Mouse (Mus musculus) brain, adult 10 weeks (tissue): ENCODE results near the gene Tmprss11f. TPM values are rescaled to one million over a fixed set of nuclear protein-coding genes. Genes with fewer than 3 reads are reported as not detected.

ENCODE experiments used
- polyA plus RNA-seq: library from polyadenylated mRNA; stranded (reverse); fragments of 350-450 nt; fragmentation: Illumina TruSeq; extraction: RNeasy Lipid Tissue Mini Kit (QIAGEN cat#74804); gene quantifications from one replicate; pipeline ENCODE4 v1.2.3, GENCODE M21; 2015; ENCODE audit warnings: low read depth, low replicate concordance

The Tmprss11f gene
- not detected for polyA plus RNA-seq

DNA sequence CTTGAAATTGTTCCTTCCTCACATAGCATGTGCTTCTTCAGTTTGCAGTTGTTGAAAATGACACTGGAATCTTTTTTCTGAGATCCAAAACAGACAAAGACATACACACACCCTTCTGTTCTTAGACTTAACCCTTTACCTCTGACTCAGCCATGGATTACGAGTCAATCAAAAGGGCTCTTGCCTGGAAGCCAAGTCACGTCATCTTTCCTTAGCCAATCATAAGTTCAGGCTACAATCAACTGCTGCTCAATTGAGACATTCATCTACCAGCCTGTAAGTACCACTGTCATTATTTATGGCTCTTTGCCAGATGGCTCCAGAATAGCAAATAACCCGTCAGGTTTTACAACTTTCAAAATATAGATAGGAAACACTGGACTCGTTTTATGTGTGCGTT, at the start of gene Tmprss11f:
TSS of gene Tmprss11f (minus strand) at position 101 of the 400 bp plus-strand sequence.

DNA sequence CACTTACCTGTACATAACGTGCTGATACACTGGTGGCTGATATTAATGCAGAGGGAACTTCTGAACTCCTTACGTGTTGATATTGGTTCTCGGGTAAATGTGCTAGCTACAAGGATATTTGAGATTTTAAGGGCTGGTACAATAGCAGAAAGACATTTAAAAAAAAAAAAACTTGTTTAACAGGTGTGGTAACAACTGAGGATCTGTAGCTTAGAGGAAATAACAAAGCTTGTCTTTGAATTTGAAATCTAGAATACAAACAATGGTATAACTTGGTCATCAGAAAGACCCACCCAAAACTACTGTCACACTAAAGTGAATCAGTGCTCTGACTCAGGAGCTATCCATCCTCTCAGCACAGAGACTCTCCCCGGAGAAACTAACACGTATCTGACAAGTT, 44.0 kb upstream of the Tmprss11f start, which contains the start of gene Tmprss11b:
TSS of gene Tmprss11b (minus strand) at position 101 of the 400 bp plus-strand sequence.

DNA sequence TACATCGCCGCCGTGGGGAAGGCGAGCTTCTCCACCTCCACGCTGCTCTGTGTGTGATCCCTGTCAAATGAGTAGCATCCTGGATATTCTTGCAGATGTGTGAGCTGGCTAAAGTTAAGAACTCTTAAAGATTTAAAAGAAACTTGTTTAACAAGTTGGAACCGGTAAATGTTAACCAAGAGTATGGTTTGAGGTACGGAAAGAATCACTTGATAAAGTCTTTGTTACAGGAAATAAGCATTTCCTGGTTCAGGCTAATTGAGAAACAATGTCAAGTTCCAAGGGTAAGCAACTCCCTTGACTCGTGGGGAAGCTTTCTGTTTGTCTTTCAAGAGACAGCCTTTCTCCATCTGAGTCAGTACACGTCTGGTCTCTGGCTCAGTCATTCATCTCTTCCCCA, 113.7 kb downstream of the Tmprss11f start, which contains the start of gene Tmprss11g:
TSS of gene Tmprss11g (minus strand) at position 101 of the 400 bp plus-strand sequence.

Other genes with a start within 250 kb of the Tmprss11f start
- 0.27 TPM for gene Tmprss11a, start 163.4 kb downstream of the Tmprss11f start, polyA plus RNA-seq
- not detected for gene Tmprss11g, start 113.8 kb downstream of the Tmprss11f start, polyA plus RNA-seq
- not detected for gene Tmprss11b, start 43.9 kb upstream of the Tmprss11f start, polyA plus RNA-seq
- not detected for gene Tmprss11e, start 113.4 kb upstream of the Tmprss11f start, polyA plus RNA-seq
- 58.6 TPM for gene Ythdc1, start 171.8 kb upstream of the Tmprss11f start, polyA plus RNA-seq